Mouse (Mus musculus): ENCODE results near the gene Foxn2. TPM values are rescaled to one million over a fixed set of nuclear protein-coding genes. Genes with fewer than 3 reads are reported as not detected.

The Foxn2 gene
- polyA plus RNA-seq, 1 experiment from 2014 or later, result 14.9 TPM

- WGBS, result 95% methylated on average over 7 of the region's 7 CpGs
- no peaks in the 10 kb centered on the region for H3K4me1 ChIP-seq (replicated peaks)
- no peak overlapping the region for H3K4me2 ChIP-seq
- no peak overlapping the region for H3K4me3 ChIP-seq (replicated peaks)
- H3K9ac ChIP-seq (replicated peaks), result no peak overlapping the region
- H3K27me3 ChIP-seq, result no peaks in the 10 kb centered on the region
- ATAC-seq (ENCODE audit: insufficient number of reproducible peaks, insufficient read depth, low FRiP score, low TSS enrichment, low read depth), result no peak
- peaks cover 12% of the 10 kb centered on the region; the same call in 1 of the 2 replicates for H3K36me3 ChIP-seq
- H3K9me3 ChIP-seq, result no peaks in the 10 kb centered on the region
- no peak overlapping the region for H3K27ac ChIP-seq
These were observed 36.7 kb downstream of the Foxn2 start for GRCm38 (mm10) chr17:88477165-88477564.

GRCm38 (mm10) chr17:88477699-88478098 lies 37.2 kb downstream of the Foxn2 start:
- H3K4me3 ChIP-seq (replicated peaks), result no peak overlapping the region
- H3K27me3 ChIP-seq, result no peaks in the 10 kb centered on the region
- H3K36me3 ChIP-seq, result peaks cover 12% of the 10 kb centered on the region; the same call in 1 of the 2 replicates
- no peak overlapping the region for H3K27ac ChIP-seq
- H3K9me3 ChIP-seq, result no peaks in the 10 kb centered on the region
- no peak overlapping the region for H3K9ac ChIP-seq (replicated peaks)
- H3K4me2 ChIP-seq, result no peak overlapping the region
- ATAC-seq (ENCODE audit: insufficient number of reproducible peaks, insufficient read depth, low FRiP score, low TSS enrichment, low read depth), result no peak
- no peaks in the 10 kb centered on the region for H3K4me1 ChIP-seq (replicated peaks)

GRCm38 (mm10) chr17:88479040-88479439 lies 38.5 kb downstream of the Foxn2 start:
- H3K27ac ChIP-seq, result no peak overlapping the region
- ATAC-seq (ENCODE audit: insufficient number of reproducible peaks, insufficient read depth, low FRiP score, low TSS enrichment, low read depth), result no peak
- H3K27me3 ChIP-seq, result no peaks in the 10 kb centered on the region
- WGBS, result 88% methylated on average over 13 of the region's 13 CpGs
- peaks cover 12% of the 10 kb centered on the region; the same call in 1 of the 2 replicates for H3K36me3 ChIP-seq
- H3K9ac ChIP-seq (replicated peaks), result no peak overlapping the region
- H3K4me2 ChIP-seq, result no peak overlapping the region
- H3K4me1 ChIP-seq (replicated peaks), result no peaks in the 10 kb centered on the region
- H3K4me3 ChIP-seq (replicated peaks), result no peak overlapping the region
- no peaks in the 10 kb centered on the region for H3K9me3 ChIP-seq

- ATAC-seq (ENCODE audit: insufficient number of reproducible peaks, insufficient read depth, low FRiP score, low TSS enrichment, low read depth), result no peak
- Histone ChIP-seq H3K27me3 (no peaks in the 10 kb centered on the region), H3K4me2 (no peak overlapping the region), H3K9ac (replicated peaks) (no peak overlapping the region), H3K36me3 (peaks cover 12% of the 10 kb centered on the region; the same call in 1 of the 2 replicates), H3K4me1 (replicated peaks) (no peaks in the 10 kb centered on the region), H3K4me3 (replicated peaks) (no peak overlapping the region), H3K27ac (no peak overlapping the region), H3K9me3 (no peaks in the 10 kb centered on the region)
- 90% methylated on average over 10 of the region's 10 CpGs for WGBS
These were observed 39.9 kb downstream of the Foxn2 start for GRCm38 (mm10) chr17:88480369-88480768.

GRCm38 (mm10) chr17:88481062-88481461 lies 40.6 kb downstream of the Foxn2 start:
- no peaks in the 10 kb centered on the region for H3K9me3 ChIP-seq
- ATAC-seq (ENCODE audit: insufficient number of reproducible peaks, insufficient read depth, low FRiP score, low TSS enrichment, low read depth), result no peak

GRCm38 (mm10) chr17:88481587-88481986 lies 41.1 kb downstream of the Foxn2 start:
- no peaks in the 10 kb centered on the region for H3K27me3 ChIP-seq
- H3K9me3 ChIP-seq, result no peaks in the 10 kb centered on the region
- WGBS, result 89% methylated on average over 3 of the region's 3 CpGs
- peaks cover 12% of the 10 kb centered on the region for H3K36me3 ChIP-seq
- no peak for ATAC-seq (ENCODE audit: insufficient number of reproducible peaks, insufficient read depth, low FRiP score, low TSS enrichment, low read depth)
- no peak overlapping the region for H3K4me3 ChIP-seq (replicated peaks)
- H3K4me1 ChIP-seq (replicated peaks), result no peaks in the 10 kb centered on the region
- H3K4me2 ChIP-seq, result no peak overlapping the region
- H3K9ac ChIP-seq (replicated peaks), result no peak overlapping the region
- no peak overlapping the region for H3K27ac ChIP-seq

More at GRCm38 (mm10) chr17:88481062-88481461, 40.6 kb downstream of the Foxn2 start:
- 87% methylated on average over 2 of the region's 2 CpGs for WGBS
- Histone ChIP-seq H3K36me3 (peaks cover 12% of the 10 kb centered on the region; the same call in 1 of the 2 replicates), H3K4me2 (no peak overlapping the region), H3K9ac (replicated peaks) (no peak overlapping the region), H3K27ac (no peak overlapping the region), H3K4me3 (replicated peaks) (no peak overlapping the region), H3K4me1 (replicated peaks) (no peaks in the 10 kb centered on the region), H3K27me3 (no peaks in the 10 kb centered on the region)

GRCm38 (mm10) chr17:88484539-88484938 lies 44.0 kb downstream of the Foxn2 start:
- Histone ChIP-seq H3K4me1 (replicated peaks) (no peaks in the 10 kb centered on the region), H3K9me3 (no peaks in the 10 kb centered on the region), H3K4me2 (no peak overlapping the region), H3K27me3 (no peaks in the 10 kb centered on the region), H3K27ac (no peak overlapping the region), H3K4me3 (replicated peaks) (no peak overlapping the region), H3K36me3 (peaks cover 7% of the 10 kb centered on the region), H3K9ac (replicated peaks) (no peak overlapping the region)
- WGBS, result 93% methylated on average over 11 of the region's 11 CpGs
- ATAC-seq (ENCODE audit: insufficient number of reproducible peaks, insufficient read depth, low FRiP score, low TSS enrichment, low read depth), result no peak

GRCm38 (mm10) chr17:88484951-88485350 lies 44.4 kb downstream of the Foxn2 start:
- WGBS, result 95% methylated on average over 1 of the region's 1 CpGs
- Histone ChIP-seq H3K4me2 (no peak overlapping the region), H3K9ac (replicated peaks) (no peak overlapping the region), H3K4me1 (replicated peaks) (no peaks in the 10 kb centered on the region), H3K4me3 (replicated peaks) (no peak overlapping the region), H3K27me3 (no peaks in the 10 kb centered on the region), H3K27ac (no peak overlapping the region), H3K9me3 (no peaks in the 10 kb centered on the region), H3K36me3 (peaks cover 7% of the 10 kb centered on the region)
- ATAC-seq (ENCODE audit: insufficient number of reproducible peaks, insufficient read depth, low FRiP score, low TSS enrichment, low read depth), result no peak

GRCm38 (mm10) chr17:88490546-88490945 lies 50.0 kb downstream of the Foxn2 start:
- no peaks in the 10 kb centered on the region for H3K27me3 ChIP-seq
- H3K4me3 ChIP-seq (replicated peaks), result no peak overlapping the region
- no peaks in the 10 kb centered on the region for H3K4me1 ChIP-seq (replicated peaks)
- H3K9me3 ChIP-seq, result no peaks in the 10 kb centered on the region
- no peak overlapping the region for H3K9ac ChIP-seq (replicated peaks)
- ATAC-seq (ENCODE audit: insufficient number of reproducible peaks, insufficient read depth, low FRiP score, low TSS enrichment, low read depth), result no peak
- peaks cover 28% of the 10 kb centered on the region for H3K36me3 ChIP-seq
- no peak overlapping the region for H3K27ac ChIP-seq
- H3K4me2 ChIP-seq, result no peak overlapping the region
- 91% methylated on average over 10 of the region's 10 CpGs for WGBS

- H3K4me1 ChIP-seq (replicated peaks), result no peaks in the 10 kb centered on the region
- no peaks in the 10 kb centered on the region for H3K9me3 ChIP-seq
- H3K27ac ChIP-seq, result no peak overlapping the region
- H3K4me3 ChIP-seq (replicated peaks), result no peak overlapping the region
- no peak overlapping the region for H3K9ac ChIP-seq (replicated peaks)
- no peaks in the 10 kb centered on the region for H3K27me3 ChIP-seq
- ATAC-seq (ENCODE audit: insufficient number of reproducible peaks, insufficient read depth, low FRiP score, low TSS enrichment, low read depth), result no peak
- H3K4me2 ChIP-seq, result no peak overlapping the region
- 96% methylated on average over 13 of the region's 13 CpGs for WGBS
- H3K36me3 ChIP-seq, result peaks cover 24% of the 10 kb centered on the region
These were observed 51.0 kb downstream of the Foxn2 start for GRCm38 (mm10) chr17:88491366-88492106.

- H3K4me2 ChIP-seq, result no peak overlapping the region
- H3K27me3 ChIP-seq, result no peaks in the 10 kb centered on the region
- H3K9me3 ChIP-seq, result no peaks in the 10 kb centered on the region
- WGBS, result 94% methylated on average over 5 of the region's 5 CpGs
- H3K4me1 ChIP-seq (replicated peaks), result no peaks in the 10 kb centered on the region
- H3K9ac ChIP-seq (replicated peaks), result no peak overlapping the region
- H3K27ac ChIP-seq, result no peak overlapping the region
- no peak for ATAC-seq (ENCODE audit: insufficient number of reproducible peaks, insufficient read depth, low FRiP score, low TSS enrichment, low read depth)
- peaks cover 20% of the 10 kb centered on the region; the same call in 1 of the 2 replicates for H3K36me3 ChIP-seq
- no peak overlapping the region for H3K4me3 ChIP-seq (replicated peaks)
These were observed 51.6 kb downstream of the Foxn2 start for GRCm38 (mm10) chr17:88492107-88492460.

GRCm38 (mm10) chr17:88493551-88493950 lies 53.0 kb downstream of the Foxn2 start:
- Histone ChIP-seq H3K9me3 (no peaks in the 10 kb centered on the region), H3K36me3 (peaks cover 20% of the 10 kb centered on the region; the same call in 1 of the 2 replicates), H3K27ac (no peak overlapping the region), H3K4me3 (replicated peaks) (no peak overlapping the region), H3K27me3 (no peaks in the 10 kb centered on the region), H3K4me2 (no peak overlapping the region), H3K9ac (replicated peaks) (no peak overlapping the region), H3K4me1 (replicated peaks) (no peaks in the 10 kb centered on the region)
- WGBS, result 89% methylated on average over 9 of the region's 9 CpGs
- ATAC-seq (ENCODE audit: insufficient number of reproducible peaks, insufficient read depth, low FRiP score, low TSS enrichment, low read depth), result no peak

All from limb, embryonic 12.5 days (tissue).